Mouse (Mus musculus) hindbrain, embryonic 13.5 days (tissue): ENCODE measurements around the gene Fibp. TPM values are rescaled to one million over a fixed set of nuclear protein-coding genes. Genes with fewer than 3 reads are reported as not detected.

Experiments
- ATAC-seq: fragments of 200-750 bp; cut with Nextera tagmentation; 2 replicates; pipeline ENCODE4 v1.8.0; 2017; ENCODE audit warnings: moderate TSS enrichment; ENCODE audit not compliant: low FRiP score
- H3K27ac ChIP-seq: fragments of 300-500 bp; sonication (generic); 2 replicates; pipeline ENCODE4 v1.5.1; 2015; ENCODE audit warnings: inconsistent platforms, mild to moderate bottlenecking, moderate library complexity
- H3K27me3 ChIP-seq: fragments of 300-500 bp; sonication (generic); 2 replicates; pipeline ENCODE4 v1.6.1; 2015; ENCODE audit warnings: mild to moderate bottlenecking, inconsistent platforms
- H3K36me3 ChIP-seq: fragments of 300-500 bp; sonication (generic); 2 replicates; pipeline ENCODE4 v1.6.1; 2015; ENCODE audit warnings: mild to moderate bottlenecking, inconsistent platforms
- H3K4me1 ChIP-seq: fragments of 300-500 bp; sonication (generic); replicated peaks from 2 replicates; pipeline ENCODE4 v1.6.1; 2015; ENCODE audit warnings: inconsistent platforms
- H3K4me2 ChIP-seq: fragments of 300-500 bp; sonication (generic); 2 replicates; pipeline ENCODE4 v1.6.1; 2015; ENCODE audit warnings: inconsistent platforms, mild to moderate bottlenecking, moderate library complexity
- H3K4me3 ChIP-seq: fragments of 300-500 bp; sonication (generic); 2 replicates; pipeline ENCODE4 v1.5.1; 2015; ENCODE audit warnings: mild to moderate bottlenecking, inconsistent platforms
- H3K9ac ChIP-seq: fragments of 300-500 bp; sonication (generic); 2 replicates; pipeline ENCODE4 v1.6.1; 2015; ENCODE audit warnings: mild to moderate bottlenecking, inconsistent platforms
- H3K9me3 ChIP-seq: fragments of 300-500 bp; sonication (generic); 2 replicates; pipeline ENCODE4 v1.6.1; 2016; ENCODE audit warnings: inconsistent platforms
- WGBS: fragments of 180-500 bp; shearing (Covaris S2); methylation state at CpG from one replicate; pipeline ENCODE4 v1.1.7; 2015; 5-methylcytosine and 5-hydroxymethylcytosine counted together
- polyA plus RNA-seq: library from polyadenylated mRNA; unstranded; fragments of >200 nt; fragmentation: Nextera tagmentation; extraction: Ambion mirVana; gene quantifications from 2 replicates; pipeline ENCODE4 v1.2.1, GENCODE M21; 2015

The Fibp gene
- polyA plus RNA-seq, 1 experiment from 2014 or later = 169 TPM

GRCm38 (mm10) chr19:5433951-5434350 is 26.5 kb upstream of the Fibp start:
- Histone ChIP-seq H3K4me2 (peak overlapping the region; percentile 49; the same call in 1 of the 2 replicates), H3K27ac (no peak overlapping the region), H3K9ac (no peak overlapping the region), H3K36me3 (no peaks in the 10 kb centered on the region), H3K4me3 (no peak overlapping the region), H3K4me1 (peaks cover 13% of the 10 kb centered on the region), H3K9me3 (no peaks in the 10 kb centered on the region), H3K27me3 (peaks cover 19% of the 10 kb centered on the region)
- WGBS = 72% methylated on average over 7 of the region's 7 CpGs
- no peak for ATAC-seq

GRCm38 (mm10) chr19:5444371-5444908 is 16.0 kb upstream of the Fibp start:
- WGBS = 70% methylated on average over 9 of the region's 9 CpGs
- H3K4me3 ChIP-seq = no peak overlapping the region
- H3K9ac ChIP-seq = no peak overlapping the region
- H3K36me3 ChIP-seq = no peaks in the 10 kb centered on the region
- ATAC-seq = no peak
- H3K27ac ChIP-seq = no peak overlapping the region
- no peak overlapping the region for H3K4me2 ChIP-seq
- 0 out of 2 replicates have a peak, but pooled peaks cover 3% of the 10 kb centered on the region for H3K9me3 ChIP-seq
- peaks cover 20% of the 10 kb centered on the region for H3K4me1 ChIP-seq
- H3K27me3 ChIP-seq = peaks cover 62% of the 10 kb centered on the region

- Histone ChIP-seq H3K9ac (no peak overlapping the region), H3K9me3 (0 out of 2 replicates have a peak, but pooled peaks cover 3% of the 10 kb centered on the region), H3K4me1 (peaks cover 20% of the 10 kb centered on the region), H3K27ac (no peak overlapping the region), H3K4me2 (no peak overlapping the region), H3K36me3 (no peaks in the 10 kb centered on the region), H3K4me3 (no peak overlapping the region), H3K27me3 (peaks cover 67% of the 10 kb centered on the region)
- 40% methylated on average over 7 of the region's 7 CpGs for WGBS
- no peak for ATAC-seq
Measured at GRCm38 (mm10) chr19:5444954-5445353, 15.5 kb upstream of the Fibp start.

- H3K27ac ChIP-seq = no peak overlapping the region
- no peak overlapping the region for H3K4me2 ChIP-seq
- H3K27me3 ChIP-seq = peaks cover 75% of the 10 kb centered on the region
- ATAC-seq = no peak
- H3K4me3 ChIP-seq = no peak overlapping the region
- 88% methylated on average over 5 of the region's 5 CpGs for WGBS
- no peaks in the 10 kb centered on the region for H3K36me3 ChIP-seq
- peaks cover 20% of the 10 kb centered on the region for H3K4me1 ChIP-seq
- no peak overlapping the region for H3K9ac ChIP-seq
- no peaks in the 10 kb centered on the region for H3K9me3 ChIP-seq
Measured at GRCm38 (mm10) chr19:5445747-5446146, 14.7 kb upstream of the Fibp start.

- Histone ChIP-seq H3K36me3 (no peaks in the 10 kb centered on the region), H3K4me2 (peak within 1 kb of the TSS; percentile 91), H3K27ac (no peak within 1 kb of the TSS), H3K9ac (peak within 1 kb of the TSS; percentile 64), H3K4me3 (peak within 1 kb of the TSS; percentile 50), H3K27me3 (peaks cover 86% of the 10 kb centered on the region), H3K4me1 (peaks cover 20% of the 10 kb centered on the region), H3K9me3 (no peaks in the 10 kb centered on the region)
- under 1% methylated on average over 70 of the region's 70 CpGs for WGBS
- peak; percentile 75 for ATAC-seq
Measured at GRCm38 (mm10) chr19:5447515-5448353, 12.7 kb upstream of the Fibp start, which contains the start of gene Fosl1. Gene Fosl1 (plus strand): TSS chr19:5447547.

GRCm38 (mm10) chr19:5448354-5449150 is 11.9 kb upstream of the Fibp start:
- Histone ChIP-seq H3K4me2 (peak overlapping the region; percentile 91), H3K9ac (no peak overlapping the region), H3K36me3 (no peaks in the 10 kb centered on the region; the same call in 1 of the 2 replicates), H3K4me1 (peaks cover 20% of the 10 kb centered on the region), H3K9me3 (no peaks in the 10 kb centered on the region), H3K27me3 (peaks cover 85% of the 10 kb centered on the region), H3K27ac (no peak overlapping the region), H3K4me3 (peak overlapping the region; percentile 50)
- WGBS = 6% methylated on average over 36 of the region's 36 CpGs
- ATAC-seq = no peak

- H3K27me3 ChIP-seq = peaks cover 75% of the 10 kb centered on the region
- H3K27ac ChIP-seq = no peak overlapping the region
- peaks cover 9% of the 10 kb centered on the region for H3K36me3 ChIP-seq
- no peak overlapping the region for H3K9ac ChIP-seq
- no peak overlapping the region for H3K4me3 ChIP-seq
- no peaks in the 10 kb centered on the region for H3K9me3 ChIP-seq
- ATAC-seq = no peak
- H3K4me2 ChIP-seq = no peak overlapping the region
- peaks cover 25% of the 10 kb centered on the region for H3K4me1 ChIP-seq
- 85% methylated on average over 3 of the region's 3 CpGs for WGBS
Measured at GRCm38 (mm10) chr19:5449673-5450072, 10.7 kb upstream of the Fibp start.

GRCm38 (mm10) chr19:5451766-5452165 is 8.6 kb upstream of the Fibp start:
- 81% methylated on average over 6 of the region's 6 CpGs for WGBS
- peaks cover 9% of the 10 kb centered on the region for H3K36me3 ChIP-seq

GRCm38 (mm10) chr19:5455037-5455436 is 5.4 kb upstream of the Fibp start:
- Histone ChIP-seq H3K4me3 (peak overlapping the region; percentile 77), H3K27me3 (peaks cover 32% of the 10 kb centered on the region), H3K9ac (peak overlapping the region; percentile 95), H3K36me3 (peaks cover 9% of the 10 kb centered on the region), H3K9me3 (no peaks in the 10 kb centered on the region), H3K27ac (no peak overlapping the region), H3K4me2 (peak overlapping the region; percentile 96), H3K4me1 (peaks cover 38% of the 10 kb centered on the region)
- ATAC-seq = no peak
- whole genome bisulfite sequencing = 84% methylated on average over 12 of the region's 12 CpGs

More at GRCm38 (mm10) chr19:5451766-5452165, 8.6 kb upstream of the Fibp start:
- Histone ChIP-seq H3K27me3 (peaks cover 54% of the 10 kb centered on the region), H3K9me3 (no peaks in the 10 kb centered on the region), H3K4me1 (peaks cover 46% of the 10 kb centered on the region), H3K4me2 (no peak overlapping the region), H3K4me3 (no peak overlapping the region), H3K9ac (no peak overlapping the region), H3K27ac (no peak overlapping the region)
- ATAC-seq = no peak

- Histone ChIP-seq H3K9ac (peak overlapping the region; percentile 95), H3K4me2 (peak overlapping the region; percentile 96), H3K27me3 (peaks cover 27% of the 10 kb centered on the region), H3K9me3 (no peaks in the 10 kb centered on the region), H3K4me1 (peaks cover 39% of the 10 kb centered on the region), H3K36me3 (peaks cover 9% of the 10 kb centered on the region), H3K4me3 (peak overlapping the region; percentile 77), H3K27ac (no peak overlapping the region)
- WGBS = 67% methylated on average over 8 of the region's 8 CpGs
- ATAC-seq = no peak
Measured at GRCm38 (mm10) chr19:5455568-5455967, 4.8 kb upstream of the Fibp start.

GRCm38 (mm10) chr19:5456241-5456921 is 4.0 kb upstream of the Fibp start:
- peak overlapping the region; percentile 99 for H3K27ac ChIP-seq
- peak overlapping the region; percentile 95 for H3K9ac ChIP-seq
- 5% methylated on average over 26 of the region's 26 CpGs for WGBS
- peaks cover 45% of the 10 kb centered on the region for H3K4me1 ChIP-seq
- H3K27me3 ChIP-seq = peaks cover 19% of the 10 kb centered on the region
- peaks cover 9% of the 10 kb centered on the region for H3K36me3 ChIP-seq
- peak; percentile 9; the same call in 1 of the 2 replicates for ATAC-seq
- H3K4me2 ChIP-seq = peak overlapping the region; percentile 96
- H3K9me3 ChIP-seq = no peaks in the 10 kb centered on the region
- H3K4me3 ChIP-seq = peak overlapping the region; percentile 77
